Mouse (Mus musculus) ES-Bruce4 (cell line): Measurements from ENCODE around the gene Rbm15.

Experiments used
- CTCF ChIP-seq: IDR thresholded peaks from one replicate; pipeline ENCODE4 v1.8.1; 2011; ENCODE audit warnings: low read depth, low read length
- POLR2A ChIP-seq: IDR thresholded peaks from one replicate; pipeline ENCODE4 v1.8.1; 2011; ENCODE audit warnings: low read length; ENCODE audit not compliant: insufficient read depth

GRCm38 (mm10) chr3:107326442-107326841 is 7.0 kb downstream of the Rbm15 start:
- no peak for TF ChIP-seq CTCF
- no peak for TF ChIP-seq POLR2A
